Mouse (Mus musculus) embryonic fibroblast, embryonic 13.5 days (primary cell): ENCODE results near the gene Sdk2. TPM values are rescaled to one million over a fixed set of nuclear protein-coding genes. Genes with fewer than 3 reads are reported as not detected.

Experiments
- H3K27ac ChIP-seq: 2 replicates; pipeline ENCODE4 v1.5.1; 2012; ENCODE audit warnings: low read length, control low read depth, inconsistent platforms; ENCODE audit not compliant: insufficient read depth
- H3K4me1 ChIP-seq: 2 replicates; pipeline ENCODE4 v1.6.1; 2011; ENCODE audit warnings: low read length; ENCODE audit not compliant: control insufficient read depth, insufficient read depth
- H3K4me3 ChIP-seq: 2 replicates; pipeline ENCODE4 v1.5.1; 2011; ENCODE audit warnings: mild to moderate bottlenecking, control low read depth, low read length; ENCODE audit not compliant: insufficient read depth
- CTCF ChIP-seq: IDR thresholded peaks from 2 replicates; pipeline ENCODE4 v1.5.1; 2011; ENCODE audit warnings: mild to moderate bottlenecking, control low read depth, low read length, moderate library complexity, borderline replicate concordance; ENCODE audit not compliant: insufficient read depth
- POLR2A ChIP-seq: IDR thresholded peaks from 2 replicates; pipeline ENCODE4 v1.6.1; 2011; ENCODE audit warnings: low read depth, mild to moderate bottlenecking, control low read depth, low read length, moderate library complexity
- polyA plus RNA-seq: library from polyadenylated mRNA; stranded (reverse); fragments of >200 nt; gene quantifications from 2 replicates; pipeline ENCODE4 v1.2.4, GENCODE M21; 2011; ENCODE audit warnings: low read depth; ENCODE audit not compliant: missing spikeins, insufficient read length

Gene Sdk2
- polyA plus RNA-seq, 1 experiment = 0.83 TPM

GRCm38 (mm10) chr11:113749749-113750351 lies 317.0 kb downstream of the Sdk2 start:
- Histone ChIP-seq H3K4me3 (peak overlapping the region; percentile 87), H3K4me1 (peaks cover 9% of the 10 kb centered on the region; the same call in 1 of the 2 replicates), H3K27ac (peak overlapping the region; percentile 85)
- TF ChIP-seq POLR2A = peak; percentile 18; the same call in 1 of the 2 replicates
- no peak for TF ChIP-seq CTCF

- Histone ChIP-seq H3K27ac (peak overlapping the region; percentile 85), H3K4me3 (peak overlapping the region; percentile 87), H3K4me1 (peaks cover 9% of the 10 kb centered on the region; the same call in 1 of the 2 replicates)
- TF ChIP-seq CTCF (no peak), POLR2A (no peak)
These were observed 317.9 kb downstream of the Sdk2 start for GRCm38 (mm10) chr11:113748797-113749521.

GRCm38 (mm10) chr11:113747725-113748380 lies 319.0 kb downstream of the Sdk2 start:
- Histone ChIP-seq H3K4me3 (no peak overlapping the region), H3K27ac (no peak overlapping the region), H3K4me1 (peaks cover 9% of the 10 kb centered on the region; the same call in 1 of the 2 replicates)
- TF ChIP-seq CTCF = no peak
- no peak for TF ChIP-seq POLR2A

- no peak overlapping the region for H3K27ac ChIP-seq
- TF ChIP-seq CTCF (no peak), POLR2A (no peak)
- no peak overlapping the region for H3K4me3 ChIP-seq
- peaks cover 9% of the 10 kb centered on the region; the same call in 1 of the 2 replicates for H3K4me1 ChIP-seq
These were observed 319.8 kb downstream of the Sdk2 start for GRCm38 (mm10) chr11:113747056-113747455.

- H3K4me3 ChIP-seq = no peak overlapping the region
- H3K27ac ChIP-seq = no peak overlapping the region
- peaks cover 9% of the 10 kb centered on the region; the same call in 1 of the 2 replicates for H3K4me1 ChIP-seq
- TF ChIP-seq POLR2A = no peak
- TF ChIP-seq CTCF = no peak
These were observed 320.9 kb downstream of the Sdk2 start for GRCm38 (mm10) chr11:113745961-113746360.

GRCm38 (mm10) chr11:113742998-113743397 lies 323.8 kb downstream of the Sdk2 start:
- no peak for TF ChIP-seq CTCF
- TF ChIP-seq POLR2A = no peak
- Histone ChIP-seq H3K4me1 (peaks cover 1% of the 10 kb centered on the region; the same call in 1 of the 2 replicates), H3K27ac (no peak overlapping the region), H3K4me3 (no peak overlapping the region)

GRCm38 (mm10) chr11:113740100-113740499 lies 326.7 kb downstream of the Sdk2 start:
- no peak for TF ChIP-seq POLR2A
- TF ChIP-seq CTCF = no peak
- H3K27ac ChIP-seq = no peak overlapping the region
- no peak overlapping the region for H3K4me3 ChIP-seq
- H3K4me1 ChIP-seq = peaks cover 3% of the 10 kb centered on the region; the same call in 1 of the 2 replicates

- H3K4me3 ChIP-seq = no peak overlapping the region
- no peak overlapping the region for H3K27ac ChIP-seq
- H3K4me1 ChIP-seq = peaks cover 11% of the 10 kb centered on the region; the same call in 1 of the 2 replicates
- no peak for TF ChIP-seq POLR2A
These were observed 327.6 kb downstream of the Sdk2 start for GRCm38 (mm10) chr11:113739213-113739612.

DNA sequence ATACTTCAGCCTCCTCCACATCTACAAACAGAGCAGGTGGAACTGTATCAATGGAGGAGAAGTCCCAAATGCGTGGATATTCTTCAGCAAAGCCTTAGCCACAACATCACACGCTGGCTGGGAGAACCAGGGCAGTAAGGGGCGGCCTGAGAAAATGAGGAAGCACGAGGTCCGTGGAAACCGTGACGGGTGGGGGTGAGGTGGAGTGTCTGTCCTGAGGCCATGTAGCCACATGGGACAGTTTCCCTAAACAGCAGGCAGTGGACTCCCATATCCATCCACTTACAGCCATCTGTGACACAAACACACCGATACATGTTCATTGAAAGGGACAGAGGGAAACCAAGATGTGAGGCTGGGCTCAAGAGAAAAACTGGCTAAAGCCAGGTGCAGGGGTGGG lies 328.9 kb downstream of the Sdk2 start:
- Histone ChIP-seq H3K27ac (no peak overlapping the region), H3K4me3 (no peak overlapping the region), H3K4me1 (peaks cover 23% of the 10 kb centered on the region)
- TF ChIP-seq CTCF (no peak), POLR2A (no peak)

GRCm38 (mm10) chr11:113737553-113737854 lies 329.3 kb downstream of the Sdk2 start:
- TF ChIP-seq POLR2A = no peak
- TF ChIP-seq CTCF = no peak
- Histone ChIP-seq H3K4me3 (no peak overlapping the region), H3K4me1 (peaks cover 27% of the 10 kb centered on the region), H3K27ac (no peak overlapping the region)
